Mouse (Mus musculus): ENCODE results near the gene Fhit.
"Not testable (repeated sequence)": the region's sequence is repeated elsewhere in the genome, so short reads cannot be mapped to it uniquely, and the experiment has no call there.

The Fhit gene

GRCm38 (mm10) chr14:11161751-11162231 lies at the start of gene Fhit:
TSS of gene Fhit (minus strand) at chr14:11162035.
- peak; percentile 87 to 89 for DNase-seq (ENCODE audit: low spot score in 2 of 2)

DNA sequence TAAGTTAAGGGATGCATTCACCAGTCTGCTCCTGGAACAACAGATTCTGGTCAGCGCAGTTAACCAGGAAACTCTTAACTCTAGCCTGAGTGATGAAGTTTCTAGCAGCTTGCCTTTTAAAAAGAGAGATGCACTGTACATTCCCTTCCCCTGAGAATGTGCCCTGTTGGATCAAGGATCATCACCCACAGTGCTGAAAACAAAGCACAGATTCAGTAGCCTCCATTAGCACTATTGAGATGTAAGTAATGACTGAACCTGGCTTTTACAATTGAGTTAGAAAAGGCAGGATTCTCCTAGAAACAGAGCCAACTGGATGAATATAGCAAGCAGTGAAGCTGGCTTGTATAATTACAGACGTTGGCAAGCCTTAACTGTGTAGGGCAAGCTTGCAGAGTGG lies 45.0 kb upstream of the Fhit start:
- no peak for DNase-seq (ENCODE audit: low spot score in 2 of 2)

DNA sequence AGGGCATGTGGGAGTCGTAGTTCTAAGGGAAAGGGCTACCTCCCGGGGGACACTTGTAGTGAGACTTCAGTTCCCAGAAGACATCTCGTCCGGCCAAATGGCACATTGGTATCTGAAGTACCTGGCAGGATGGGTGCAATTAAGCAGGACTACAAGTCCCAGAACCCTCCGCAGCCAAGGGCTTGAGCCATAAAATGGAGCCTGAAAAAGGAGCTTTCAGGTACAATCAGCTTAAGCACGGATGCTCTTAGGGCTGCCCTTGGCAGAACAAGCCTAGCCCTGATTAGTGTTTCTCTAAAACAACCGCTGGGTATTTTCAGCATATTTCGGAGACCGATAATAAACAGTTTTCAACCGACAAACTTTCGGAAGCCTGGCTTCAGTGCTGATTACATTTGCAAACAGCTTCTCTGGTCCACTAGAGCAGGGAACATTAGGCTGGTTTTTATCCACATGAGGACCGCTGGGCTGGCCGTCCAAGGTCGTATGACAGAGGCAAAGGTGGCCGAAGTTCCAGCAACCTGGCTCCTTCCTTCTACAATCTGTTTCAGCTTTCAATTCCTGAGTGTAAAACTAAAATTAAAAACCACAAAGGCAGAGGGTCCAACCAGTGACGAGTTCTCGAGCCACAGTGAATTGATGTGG lies 907 bp downstream of the Fhit start:
- DNase-seq (ENCODE audit: low spot score in 2 of 2): peak; percentile 58 to 75

DNA sequence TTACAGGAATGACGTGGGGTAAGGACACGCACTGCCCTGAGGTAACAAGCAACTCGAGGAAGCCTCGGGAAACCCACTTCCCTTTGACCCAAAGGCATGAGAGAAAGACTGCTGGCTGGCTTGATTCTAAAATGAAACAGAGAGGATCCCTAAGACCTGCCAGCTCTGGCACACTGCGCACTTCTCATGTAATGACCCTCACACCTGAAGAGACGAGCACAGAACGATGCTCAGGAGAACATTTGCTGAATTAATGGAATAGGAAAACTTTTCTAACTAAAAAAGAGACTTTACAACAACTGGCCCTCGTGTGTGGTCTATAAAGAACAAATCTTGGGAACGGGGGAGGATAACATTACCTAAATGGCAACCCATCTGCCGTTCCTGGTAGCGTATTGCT lies 2.2 kb downstream of the Fhit start:
- no peak for DNase-seq (ENCODE audit: low spot score in 2 of 2)

DNA sequence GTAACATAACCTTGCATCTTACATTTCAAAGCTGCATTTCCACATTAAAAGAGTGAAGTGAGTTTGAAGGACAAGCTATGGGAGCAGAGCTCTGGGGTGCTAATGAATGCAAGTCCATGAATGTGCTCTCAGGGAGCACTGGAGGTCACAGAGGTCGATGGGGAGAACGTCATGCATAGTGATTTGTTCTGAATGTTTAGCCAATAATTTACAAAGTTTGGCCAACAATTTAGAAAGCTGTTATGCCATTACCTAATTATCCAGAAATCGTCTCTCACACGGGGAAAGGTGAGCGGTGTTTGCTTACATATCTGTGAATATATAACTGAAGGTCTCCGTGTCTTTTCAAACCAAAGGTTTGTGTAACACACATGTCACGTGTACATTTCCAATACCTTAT lies 2.8 kb downstream of the Fhit start:
- DNase-seq (ENCODE audit: low spot score in 2 of 2): no peak

- DNase-seq (ENCODE audit: low spot score in 2 of 2): no peak
Measured at GRCm38 (mm10) chr14:11157741-11158140, 4.1 kb downstream of the Fhit start.

DNA sequence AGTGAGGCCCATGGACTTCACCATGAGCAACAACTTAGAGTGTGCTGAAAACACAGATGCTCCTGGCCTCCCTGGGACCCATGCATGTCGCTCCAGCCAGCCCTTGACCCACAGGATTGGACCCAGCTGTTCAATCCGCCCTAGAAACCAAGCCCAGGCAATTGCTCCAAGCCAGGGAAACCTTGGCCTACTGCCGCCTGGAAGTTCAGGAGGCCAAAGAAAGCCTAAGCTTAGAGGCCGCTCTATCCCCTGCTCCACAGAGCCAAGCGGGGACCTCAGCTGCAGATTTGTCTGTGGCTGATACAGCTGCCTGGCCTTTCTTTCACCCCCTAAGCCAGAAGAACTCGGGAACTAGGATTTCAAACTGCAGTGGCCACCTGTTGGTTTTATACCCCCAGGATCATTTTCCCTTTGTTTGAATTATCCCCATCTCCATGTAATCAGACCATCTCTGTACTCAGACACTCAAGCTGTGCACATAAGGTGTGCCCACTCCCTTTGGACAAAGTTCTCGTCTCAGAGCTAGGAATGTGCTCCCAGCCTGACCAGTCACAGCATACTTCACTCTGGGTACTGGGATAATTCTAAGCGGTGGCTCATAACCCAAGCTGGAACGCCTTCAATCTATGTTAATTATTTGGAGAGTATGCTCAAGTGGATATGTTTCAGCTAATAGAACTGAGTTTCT lies 10.1 kb downstream of the Fhit start:
- DNase-seq (ENCODE audit: low spot score in 2 of 2): no peak

GRCm38 (mm10) chr14:11133787-11134735 lies 27.8 kb downstream of the Fhit start:
- DNase-seq (ENCODE audit: low spot score in 2 of 2): no peak

DNA sequence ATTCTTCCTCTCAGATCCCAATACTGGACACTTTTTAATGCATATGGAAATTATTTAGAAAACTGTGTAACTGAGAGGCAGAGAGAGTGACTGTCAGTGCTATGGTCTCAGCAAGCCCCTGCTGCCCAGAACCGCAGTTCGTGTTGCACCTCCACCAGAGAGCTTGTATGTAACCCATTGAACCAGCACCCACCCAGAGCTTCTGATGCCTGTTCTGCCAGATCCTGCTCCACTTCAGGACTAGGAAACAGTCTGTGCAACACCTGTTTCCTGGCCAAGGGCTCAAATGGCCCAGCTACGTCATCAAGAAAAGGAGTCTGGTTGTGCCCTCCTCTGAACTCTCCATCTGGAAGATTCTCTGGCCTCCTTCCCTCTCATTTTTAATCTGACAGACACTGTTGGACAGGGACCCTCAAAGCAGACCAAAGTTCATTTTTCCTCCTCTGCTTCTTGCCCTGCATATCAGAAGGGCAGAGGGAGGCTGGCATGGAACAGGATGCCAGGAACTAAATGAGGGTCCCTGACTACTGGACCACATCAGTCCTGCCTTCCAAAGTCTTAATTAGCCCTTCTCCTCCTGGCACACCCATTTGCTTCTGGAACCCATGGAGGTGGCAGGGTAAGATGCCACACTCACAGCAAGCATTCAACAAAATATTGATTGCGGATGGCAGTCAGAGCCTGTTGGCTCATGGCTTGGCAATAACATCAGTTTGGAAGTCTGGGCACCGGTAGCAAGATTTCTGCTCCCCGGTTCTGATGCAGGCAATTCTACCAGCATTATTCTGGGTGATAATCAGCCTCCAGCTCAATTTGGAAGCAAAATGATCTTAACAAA lies 29.0 kb downstream of the Fhit start:
- DNase-seq (ENCODE audit: low spot score in 2 of 2): no peak

- DNase-seq (ENCODE audit: low spot score in 2 of 2): no peak
Measured at GRCm38 (mm10) chr14:11125096-11125495, 36.7 kb downstream of the Fhit start.

- DNase-seq (ENCODE audit: low spot score in 2 of 2): no peak
Measured at GRCm38 (mm10) chr14:11119076-11119475, 42.8 kb downstream of the Fhit start.

DNA sequence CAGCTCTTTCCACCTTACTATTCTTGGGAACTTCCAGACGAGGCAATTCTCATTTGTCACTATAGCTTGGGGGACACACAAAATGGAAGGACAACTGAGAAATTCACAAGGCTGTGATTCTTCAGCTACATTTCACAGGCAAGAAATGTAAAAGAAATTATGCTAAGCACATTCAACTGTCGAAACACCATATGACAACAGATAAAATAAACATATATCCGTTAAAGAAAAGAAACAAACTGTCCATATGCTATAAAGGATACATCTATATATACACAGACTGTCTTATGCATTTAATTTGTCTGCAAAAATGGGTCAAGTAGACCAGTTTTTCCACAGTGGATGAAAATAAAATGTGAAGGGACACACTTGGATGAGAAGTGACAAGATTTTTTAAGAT lies 76.2 kb downstream of the Fhit start:
- no peak for DNase-seq (ENCODE audit: low spot score in 2 of 2)

- no peak for DNase-seq (ENCODE audit: low spot score in 2 of 2)
Measured at GRCm38 (mm10) chr14:11083946-11084345, 77.9 kb downstream of the Fhit start.

GRCm38 (mm10) chr14:11083462-11083861 lies 78.4 kb downstream of the Fhit start:
- no peak for DNase-seq (ENCODE audit: low spot score in 2 of 2)

DNA sequence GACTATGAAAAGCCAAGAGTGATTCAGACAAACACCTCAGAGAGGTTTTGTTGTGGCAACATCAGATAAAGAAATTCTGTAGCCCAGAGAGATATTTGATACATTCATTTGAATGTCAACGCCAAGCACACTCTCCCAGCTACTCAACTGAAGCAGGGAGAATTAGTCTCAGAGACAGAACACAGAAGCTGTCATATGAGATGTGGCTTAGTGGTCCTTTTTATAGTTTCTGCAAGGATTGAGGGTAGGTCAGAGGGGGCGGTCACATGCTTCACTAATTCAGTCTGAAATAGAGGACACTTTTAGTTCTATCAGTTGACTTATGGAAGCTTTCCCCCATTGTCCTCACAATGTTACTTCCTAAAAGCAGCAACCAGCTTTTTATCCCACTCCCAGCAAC lies 98.2 kb downstream of the Fhit start:
- DNase-seq (ENCODE audit: low spot score in 2 of 2): no peak

DNA sequence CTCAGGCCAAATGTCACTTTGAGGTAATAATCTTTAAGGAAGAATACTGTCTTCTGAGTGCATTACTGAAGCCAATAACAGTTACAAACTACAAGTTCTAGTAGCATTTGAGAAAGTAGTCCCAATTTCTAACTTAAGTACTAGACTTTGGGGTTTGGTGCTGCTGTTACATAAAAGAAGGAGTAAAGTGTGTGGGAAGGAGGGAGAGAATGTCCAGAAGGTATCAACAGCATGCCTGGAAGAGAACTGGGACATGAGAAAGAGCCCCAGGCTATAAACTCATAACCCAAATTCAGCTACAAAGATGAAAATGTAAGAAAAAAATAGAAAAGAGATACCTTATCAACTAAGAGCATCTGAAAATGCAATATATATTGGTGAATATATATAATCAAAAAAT lies 101.6 kb downstream of the Fhit start:
- DNase-seq (ENCODE audit: low spot score in 2 of 2): no peak

DNA sequence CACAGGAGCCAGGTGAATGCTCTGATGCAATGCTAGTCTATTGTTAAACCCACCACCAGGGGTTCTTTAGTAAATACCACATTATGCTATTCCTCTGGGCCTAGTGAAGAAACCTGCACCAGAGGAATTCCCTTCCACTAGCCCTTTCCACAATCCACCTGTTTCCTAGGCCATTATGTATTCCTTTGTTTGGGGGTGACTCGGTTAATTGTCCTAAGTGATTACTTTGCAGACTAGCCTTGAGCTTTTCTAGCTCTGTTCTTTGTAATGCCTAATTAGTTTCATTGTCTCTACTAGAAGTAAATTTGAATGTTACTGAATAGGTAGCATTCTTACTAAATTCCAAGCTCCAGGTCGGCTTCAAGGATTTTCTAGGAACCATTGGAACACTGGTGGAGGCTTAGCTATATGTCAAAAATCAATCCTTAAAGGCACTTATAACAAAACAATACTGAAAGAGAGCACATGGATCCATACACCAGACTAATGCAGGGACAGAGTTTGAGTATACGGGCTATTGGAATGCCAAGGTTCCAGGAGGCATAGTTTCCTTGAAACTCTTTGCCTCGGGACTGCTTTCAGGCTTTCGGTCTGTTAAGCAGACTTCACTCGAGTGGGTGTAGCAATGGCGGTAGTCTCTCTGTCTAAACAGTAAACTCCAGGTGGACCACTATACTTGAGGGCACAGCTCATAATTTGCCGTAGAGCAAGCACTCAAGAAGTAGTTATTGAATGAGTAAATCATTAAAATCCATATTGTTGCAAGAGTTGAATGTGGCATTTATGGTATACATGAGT lies 122.1 kb downstream of the Fhit start:
- not testable (repeated sequence) for DNase-seq (ENCODE audit: low spot score in 2 of 2)

- no peak for DNase-seq (ENCODE audit: low spot score in 2 of 2)
Measured at GRCm38 (mm10) chr14:11021391-11021790, 140.4 kb downstream of the Fhit start.

DNA sequence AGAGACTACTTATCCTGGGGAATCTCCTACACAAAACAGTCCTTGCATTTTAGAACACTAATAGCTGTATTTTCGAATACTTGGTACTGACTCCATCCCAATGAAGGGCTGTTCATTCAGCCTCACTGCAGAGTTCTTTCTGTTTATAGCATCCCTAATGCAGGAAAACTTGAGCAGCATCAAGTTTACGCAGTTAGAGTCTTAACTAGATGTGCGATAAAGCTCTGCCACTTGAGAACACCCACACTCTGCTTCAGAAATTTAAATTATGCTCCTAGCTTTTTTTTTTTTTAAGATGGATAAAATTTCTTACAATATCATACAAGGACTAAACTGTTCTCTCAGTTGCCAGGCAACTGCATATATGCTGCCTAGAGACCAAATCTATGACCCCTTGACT lies 183.2 kb downstream of the Fhit start:
- DNase-seq (ENCODE audit: low spot score in 2 of 2): no peak

GRCm38 (mm10) chr14:10941647-10942046 lies 220.2 kb downstream of the Fhit start:
- DNase-seq (ENCODE audit: low spot score in 2 of 2): no peak

- DNase-seq (ENCODE audit: low spot score in 2 of 2): no peak
Measured at GRCm38 (mm10) chr14:10933667-10934066, 228.2 kb downstream of the Fhit start.

All from frontal cortex, postnatal 14 days (tissue).